Mouse (Mus musculus): ENCODE results near the gene Gm20916. TPM values are rescaled to one million over a fixed set of nuclear protein-coding genes. Genes with fewer than 3 reads are reported as not detected.
"Not testable (repeated sequence)": the region's sequence is repeated elsewhere in the genome, so short reads cannot be mapped to it uniquely, and the experiment has no call there.

The Gm20916 gene
- total RNA-seq (2017): not detected in 2 replicates

- not testable (repeated sequence) for ATAC-seq (replicated peaks; ENCODE audit: low read depth, poor library complexity, severe bottlenecking)
These were observed at the start of gene Gm20916 for GRCm38 (mm10) chrY:79319265-79319664. TSS of gene Gm20916 (plus strand) at chrY:79319565.

Other genes with a start within 250 kb of the Gm20916 start
- gene Gm20917, start 168.4 kb upstream of the Gm20916 start, total RNA-seq (2017): not detected in 2 replicates